Mouse (Mus musculus) lung, postnatal 25 days (tissue): ENCODE measurements around the gene Glis3.

Source experiments
- DNase-seq: peaks from one replicate; pipeline ENCODE4 v3.0.0; 2022; ENCODE audit warnings: low spot score

Gene Glis3

GRCm38 (mm10) chr19:28533576-28533975 is 146.3 kb downstream of the Glis3 start:
- no peak for DNase-seq

- DNase-seq, result peak; percentile 3
Observed at GRCm38 (mm10) chr19:28531750-28532149, 148.1 kb downstream of the Glis3 start.

GRCm38 (mm10) chr19:28530846-28531245 is 149.0 kb downstream of the Glis3 start:
- DNase-seq, result peak; percentile 23

GRCm38 (mm10) chr19:28529006-28529405 is 150.9 kb downstream of the Glis3 start:
- no peak for DNase-seq

GRCm38 (mm10) chr19:28527446-28527845 is 152.4 kb downstream of the Glis3 start:
- no peak for DNase-seq

GRCm38 (mm10) chr19:28525331-28525730 is 154.5 kb downstream of the Glis3 start:
- DNase-seq, result no peak

GRCm38 (mm10) chr19:28522289-28522688 is 157.6 kb downstream of the Glis3 start:
- no peak for DNase-seq

- no peak for DNase-seq
Observed at GRCm38 (mm10) chr19:28520761-28521181, 159.1 kb downstream of the Glis3 start.

GRCm38 (mm10) chr19:28520128-28520745 is 159.6 kb downstream of the Glis3 start:
- no peak for DNase-seq

- no peak for DNase-seq
Observed at GRCm38 (mm10) chr19:28519296-28519695, 160.6 kb downstream of the Glis3 start.

GRCm38 (mm10) chr19:28518846-28519245 is 161.0 kb downstream of the Glis3 start:
- DNase-seq, result no peak

- no peak for DNase-seq
Observed at GRCm38 (mm10) chr19:28518266-28518665, 161.6 kb downstream of the Glis3 start.

GRCm38 (mm10) chr19:28517464-28518080 is 162.3 kb downstream of the Glis3 start:
- DNase-seq, result no peak

- no peak for DNase-seq
Observed at GRCm38 (mm10) chr19:28516487-28516886, 163.4 kb downstream of the Glis3 start.

GRCm38 (mm10) chr19:28512475-28512874 is 167.4 kb downstream of the Glis3 start:
- DNase-seq, result no peak

GRCm38 (mm10) chr19:28511910-28512309 is 168.0 kb downstream of the Glis3 start:
- no peak for DNase-seq

- DNase-seq, result no peak
Observed at GRCm38 (mm10) chr19:28505376-28505775, 174.5 kb downstream of the Glis3 start.

- no peak for DNase-seq
Observed at GRCm38 (mm10) chr19:28503011-28503410, 176.9 kb downstream of the Glis3 start.

- no peak for DNase-seq
Observed at GRCm38 (mm10) chr19:28500975-28501374, 178.9 kb downstream of the Glis3 start.

- DNase-seq, result no peak
Observed at GRCm38 (mm10) chr19:28500505-28500904, 179.4 kb downstream of the Glis3 start.

GRCm38 (mm10) chr19:28499786-28500185 is 180.1 kb downstream of the Glis3 start:
- DNase-seq, result no peak

- no peak for DNase-seq
Observed at GRCm38 (mm10) chr19:28495926-28496325, 184.0 kb downstream of the Glis3 start.

- no peak for DNase-seq
Observed at GRCm38 (mm10) chr19:28493605-28494260, 186.1 kb downstream of the Glis3 start.
